Mouse (Mus musculus) lung, postnatal 0 days (tissue): ENCODE measurements at regions not wholly inside any gene's neighbourhood (a gene's known extent, or its start where the extent isn't known, plus 50 kb on each side); places are given as distances from the start of the nearest gene placed in this dataset.

Experiments
- ATAC-seq: fragments of 200-750 bp; cut with Nextera tagmentation; 2 replicates; pipeline ENCODE4 v1.8.0; 2017; ENCODE audit warnings: moderate library complexity
- DNase-seq: peaks from one replicate; pipeline ENCODE4 v3.0.0-alpha.2; 2016; ENCODE audit warnings: low spot score
- H3K27ac ChIP-seq: fragments of 300-500 bp; sonication (generic); 2 replicates; pipeline ENCODE4 v1.5.1; 2014; ENCODE audit warnings: antibody characterized with exemption, mild to moderate bottlenecking, low read length, mixed read lengths
- H3K27me3 ChIP-seq: fragments of 300-500 bp; sonication (generic); replicated peaks from 2 replicates; pipeline ENCODE4 v1.6.1; 2014; ENCODE audit warnings: low read length, mixed read lengths; ENCODE audit not compliant: insufficient read depth
- H3K36me3 ChIP-seq: fragments of 300-500 bp; sonication (generic); 2 replicates; pipeline ENCODE4 v1.6.1; 2014; ENCODE audit warnings: low read length, mixed read lengths; ENCODE audit not compliant: insufficient read depth
- H3K4me1 ChIP-seq: fragments of 300-500 bp; sonication (generic); 2 replicates; pipeline ENCODE4 v1.6.1; 2014; ENCODE audit warnings: antibody characterized with exemption, low read depth, low read length, mixed read lengths; ENCODE audit not compliant: insufficient read depth
- H3K4me2 ChIP-seq: fragments of 300-500 bp; sonication (generic); replicated peaks from 2 replicates; pipeline ENCODE4 v1.6.1; 2014; ENCODE audit warnings: low read depth, mild to moderate bottlenecking, low read length, moderate library complexity, mixed read lengths
- H3K4me3 ChIP-seq: fragments of 300-500 bp; sonication (generic); 2 replicates; pipeline ENCODE4 v1.5.1; 2014; ENCODE audit warnings: low read depth, low read length
- H3K9ac ChIP-seq: fragments of 300-500 bp; sonication (generic); replicated peaks from 2 replicates; pipeline ENCODE4 v1.6.1; 2014; ENCODE audit warnings: low read depth, mild to moderate bottlenecking
- H3K9me3 ChIP-seq: fragments of 300-500 bp; sonication (generic); 2 replicates; pipeline ENCODE4 v1.6.1; 2016; ENCODE audit warnings: low read length, mixed read lengths
- CTCF ChIP-seq: IDR thresholded peaks from 2 replicates; pipeline ENCODE4 v1.5.1; 2016; ENCODE audit warnings: antibody characterized with exemption, mild to moderate bottlenecking
- EP300 ChIP-seq: IDR thresholded peaks from 2 replicates; pipeline ENCODE4 v1.6.1; 2016; ENCODE audit warnings: antibody characterized with exemption, mild to moderate bottlenecking, control low read depth
- WGBS: fragments of 180-500 bp; shearing (Covaris S2); extraction: QIAGEN DNeasy Blood & Tissue Kit; methylation state at CpG from one replicate; pipeline ENCODE4 v1.1.7; 2014; 5-methylcytosine and 5-hydroxymethylcytosine counted together

DNA sequence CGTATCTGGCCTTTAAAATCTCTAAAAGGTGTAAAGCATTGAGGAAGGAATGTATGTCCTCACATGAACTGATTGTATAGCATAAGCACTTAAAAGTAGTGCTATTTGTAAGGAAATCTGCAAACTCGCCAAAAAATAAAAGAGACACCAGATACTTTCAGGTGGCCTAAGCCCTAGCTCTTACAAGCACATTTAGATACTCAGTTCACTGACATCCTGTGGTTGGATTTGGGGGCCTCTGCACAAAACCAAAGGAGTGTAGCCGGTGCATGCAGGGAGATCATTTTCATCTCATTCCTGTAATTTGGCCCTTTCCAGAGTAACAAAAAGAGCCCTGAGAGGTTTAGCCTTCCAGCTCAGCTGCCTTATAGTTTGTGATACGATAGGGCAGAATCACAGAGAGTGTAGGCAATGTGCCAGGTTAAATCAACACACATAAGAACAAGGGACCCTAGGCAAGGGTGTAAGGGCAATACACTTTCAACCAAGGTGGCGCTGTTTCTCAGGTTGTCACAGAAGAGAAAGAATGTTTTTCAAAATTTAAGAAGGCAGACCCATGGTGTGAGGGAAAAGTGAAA is 77.5 kb upstream of the Csl start:
- no peaks in the 10 kb centered on the region for H3K27me3 ChIP-seq
- peaks cover 13% of the 10 kb centered on the region; the same call in 1 of the 2 replicates for H3K4me1 ChIP-seq
- DNase-seq (no peak), ATAC-seq (no peak)
- 70% methylated on average over 5 of the region's 5 CpGs for WGBS
- TF ChIP-seq EP300 = no peak
- TF ChIP-seq CTCF = peak; percentile 42
- no peaks in the 10 kb centered on the region for H3K36me3 ChIP-seq
- H3K27ac ChIP-seq = no peak overlapping the region
- no peak overlapping the region for H3K4me3 ChIP-seq
- no peak overlapping the region for H3K4me2 ChIP-seq
- H3K9ac ChIP-seq = no peak overlapping the region
- H3K9me3 ChIP-seq = no peaks in the 10 kb centered on the region

DNA sequence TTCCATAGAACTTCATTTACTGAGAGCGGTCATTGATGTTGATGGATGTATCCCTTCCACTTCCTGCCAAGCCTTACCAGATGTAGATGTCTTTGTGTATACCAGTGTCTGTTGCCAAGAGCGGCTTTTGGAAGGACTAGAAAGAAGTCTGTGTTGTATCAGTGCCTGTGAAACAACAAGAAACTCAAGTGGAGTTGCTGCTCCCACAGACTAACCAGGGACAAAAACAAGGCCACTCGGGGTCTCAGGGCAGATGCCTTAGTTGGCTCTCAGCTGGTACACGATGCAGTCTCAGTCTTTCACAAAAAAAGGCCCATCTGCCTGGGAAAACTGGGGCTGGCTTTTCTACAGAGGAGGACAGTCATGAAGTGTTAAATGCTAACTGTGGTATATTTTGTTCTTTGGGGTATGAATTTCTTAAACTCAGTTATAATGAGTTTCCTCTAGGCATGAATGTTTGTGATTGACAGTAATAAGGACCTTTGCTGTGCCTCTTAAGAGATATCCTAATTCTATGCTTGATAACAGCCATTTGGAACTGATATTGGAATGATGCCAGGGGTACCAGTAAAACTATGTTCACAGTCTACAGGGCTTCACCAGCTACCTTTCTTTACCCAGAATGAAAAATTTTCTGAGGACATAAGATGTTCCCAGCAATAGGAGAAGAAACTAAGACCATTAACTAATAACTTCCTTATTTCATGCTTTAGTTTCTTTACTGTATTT is 75.6 kb upstream of the Csl start:
- peak; percentile 75 for DNase-seq
- no peak overlapping the region for H3K4me2 ChIP-seq
- no peaks in the 10 kb centered on the region for H3K4me1 ChIP-seq
- no peaks in the 10 kb centered on the region for H3K9me3 ChIP-seq
- H3K9ac ChIP-seq = no peak overlapping the region
- peak overlapping the region; percentile 69; the same call in 1 of the 2 replicates for H3K27ac ChIP-seq
- H3K27me3 ChIP-seq = no peaks in the 10 kb centered on the region
- 29% methylated on average over 4 of the region's 4 CpGs for WGBS
- peak; percentile 74 for ATAC-seq
- no peaks in the 10 kb centered on the region for H3K36me3 ChIP-seq
- no peak for TF ChIP-seq CTCF
- TF ChIP-seq EP300 = peak; percentile 36; the same call in 1 of the 2 replicates
- no peak overlapping the region for H3K4me3 ChIP-seq

DNA sequence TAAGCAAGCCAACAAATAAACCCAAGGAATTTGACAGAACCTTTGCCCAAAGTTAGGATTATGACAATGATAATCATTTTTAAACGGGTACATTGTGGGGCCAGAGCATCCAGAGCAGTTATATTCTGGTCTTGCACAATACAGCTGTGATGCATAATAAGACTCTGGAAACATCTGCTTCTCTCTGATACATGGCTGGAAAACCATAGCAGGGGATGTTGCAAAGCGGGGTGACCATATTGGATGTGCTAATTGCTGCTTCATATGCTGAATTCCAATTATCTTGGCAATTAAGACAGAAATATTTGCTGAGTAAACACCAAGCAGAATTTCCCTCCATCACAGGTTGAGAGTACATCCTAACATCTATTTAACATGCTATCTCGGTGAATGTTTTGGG is 70.5 kb upstream of the Csl start:
- H3K9me3 ChIP-seq = no peaks in the 10 kb centered on the region
- H3K4me2 ChIP-seq = no peak overlapping the region
- H3K4me1 ChIP-seq = no peaks in the 10 kb centered on the region
- H3K27me3 ChIP-seq = no peaks in the 10 kb centered on the region
- DNase-seq (no peak), ATAC-seq (no peak)
- H3K9ac ChIP-seq = no peak overlapping the region
- 71% methylated on average over 3 of the region's 3 CpGs for WGBS
- no peak overlapping the region for H3K27ac ChIP-seq
- no peaks in the 10 kb centered on the region for H3K36me3 ChIP-seq
- no peak overlapping the region for H3K4me3 ChIP-seq
- TF ChIP-seq EP300 (no peak), CTCF (no peak)

DNA sequence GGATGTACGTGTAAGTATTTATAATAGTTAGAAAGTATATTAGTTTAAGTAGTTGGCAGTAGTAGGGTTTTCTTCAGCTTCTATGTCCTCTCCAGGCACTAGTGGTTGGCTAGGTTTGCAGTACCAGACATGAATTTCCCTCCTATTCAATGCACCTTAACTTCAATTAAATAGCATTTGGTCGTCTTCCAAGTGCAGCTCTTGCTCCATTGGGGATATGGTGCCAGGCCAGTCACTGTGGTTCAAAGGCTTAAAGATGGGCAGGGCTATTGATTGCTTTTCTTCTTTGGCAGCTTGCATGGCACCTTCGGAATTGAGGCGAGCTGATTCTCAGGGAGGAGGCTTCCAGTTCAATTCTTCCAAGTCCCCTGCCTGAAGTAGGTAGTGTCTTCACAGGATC is 68.0 kb upstream of the Csl start:
- WGBS = 92% methylated on average over 4 of the region's 4 CpGs

DNA sequence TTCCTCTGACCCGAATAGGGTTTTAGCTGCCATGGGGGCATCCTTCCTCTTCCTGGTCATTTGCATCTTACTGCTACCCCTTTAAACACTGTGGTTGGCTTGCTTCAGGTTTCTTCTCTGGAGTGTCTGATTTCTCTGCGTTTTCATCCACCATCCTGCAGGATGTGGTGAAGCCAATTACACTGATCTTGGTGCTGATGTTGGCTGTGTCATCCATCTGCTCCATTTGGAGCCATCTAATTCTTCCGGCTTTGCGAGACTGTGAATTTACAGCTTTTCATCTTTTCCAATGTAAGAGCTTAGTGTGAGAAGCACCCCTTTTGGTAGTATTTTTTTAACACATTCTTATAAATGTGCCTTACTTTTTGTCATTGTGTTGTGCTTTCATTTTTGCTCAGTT is 66.4 kb upstream of the Csl start:
- no peak overlapping the region for H3K4me2 ChIP-seq
- ATAC-seq (no peak), DNase-seq (no peak)
- H3K27ac ChIP-seq = no peak overlapping the region
- WGBS = 86% methylated on average over 4 of the region's 4 CpGs
- no peak overlapping the region for H3K4me3 ChIP-seq
- no peaks in the 10 kb centered on the region for H3K36me3 ChIP-seq
- H3K4me1 ChIP-seq = no peaks in the 10 kb centered on the region
- H3K9ac ChIP-seq = no peak overlapping the region
- no peaks in the 10 kb centered on the region for H3K27me3 ChIP-seq
- H3K9me3 ChIP-seq = no peaks in the 10 kb centered on the region
- no peak for TF ChIP-seq EP300
- TF ChIP-seq CTCF = no peak

More for the DNA sequence above, 68.0 kb upstream of the Csl start:
- no peaks in the 10 kb centered on the region for H3K9me3 ChIP-seq
- H3K9ac ChIP-seq = no peak overlapping the region
- no peak overlapping the region for H3K4me3 ChIP-seq
- no peak overlapping the region for H3K27ac ChIP-seq
- DNase-seq (no peak), ATAC-seq (no peak)
- H3K36me3 ChIP-seq = no peaks in the 10 kb centered on the region
- no peak for TF ChIP-seq CTCF
- no peak for TF ChIP-seq EP300
- H3K27me3 ChIP-seq = no peaks in the 10 kb centered on the region
- no peaks in the 10 kb centered on the region for H3K4me1 ChIP-seq
- H3K4me2 ChIP-seq = no peak overlapping the region

DNA sequence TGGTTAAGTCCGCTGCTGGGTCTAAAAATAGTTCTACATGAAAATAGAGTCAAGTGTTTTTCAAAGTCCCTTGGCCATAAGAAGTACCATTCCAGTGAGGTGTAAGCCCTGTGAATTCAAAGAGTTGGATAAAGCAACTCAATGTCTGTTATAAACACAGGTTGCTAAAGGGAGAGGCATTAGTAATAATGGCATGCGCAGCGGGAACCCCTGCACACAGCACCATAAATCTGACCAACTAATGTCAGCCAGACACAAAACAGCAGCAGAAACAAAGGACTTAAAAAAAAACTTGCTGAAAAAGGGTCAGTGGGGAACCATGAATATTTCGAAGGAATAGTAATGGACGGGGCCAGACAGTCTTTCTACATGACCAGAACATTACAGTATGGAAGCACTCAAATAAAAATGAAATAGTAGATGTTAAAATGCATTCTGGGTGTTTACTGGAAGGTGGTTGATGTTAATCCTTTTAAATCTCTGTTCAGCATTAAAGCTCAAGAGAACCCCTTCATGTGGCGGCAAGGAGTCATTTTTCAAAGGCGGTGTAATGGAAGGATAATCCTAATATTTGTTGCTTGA is 52.7 kb upstream of the Csl start:
- H3K27ac ChIP-seq = no peak overlapping the region
- no peaks in the 10 kb centered on the region for H3K9me3 ChIP-seq
- H3K4me1 ChIP-seq = no peaks in the 10 kb centered on the region
- H3K9ac ChIP-seq = no peak overlapping the region
- no peaks in the 10 kb centered on the region for H3K27me3 ChIP-seq
- ATAC-seq = no peak
- no peaks in the 10 kb centered on the region for H3K36me3 ChIP-seq
- TF ChIP-seq EP300 (no peak), CTCF (no peak)
- no peak for DNase-seq
- WGBS = 77% methylated on average over 7 of the region's 7 CpGs
- H3K4me3 ChIP-seq = no peak overlapping the region
- no peak overlapping the region for H3K4me2 ChIP-seq
